Mouse (Mus musculus): ENCODE data around the gene Carmil3.

The Carmil3 gene

GRCm38 (mm10) chr14:55495509-55496240 lies 5.2 kb downstream of the Carmil3 start:
- DNase-seq (ENCODE audit: low spot score), result no peak

GRCm38 (mm10) chr14:55496761-55497448 lies 6.5 kb downstream of the Carmil3 start:
- DNase-seq (ENCODE audit: low spot score), result no peak

GRCm38 (mm10) chr14:55497449-55497821 lies 7.0 kb downstream of the Carmil3 start:
- DNase-seq (ENCODE audit: low spot score), result peak; percentile 76

- DNase-seq (ENCODE audit: low spot score), result no peak
Measured at GRCm38 (mm10) chr14:55505612-55506011, 15.2 kb downstream of the Carmil3 start.

- DNase-seq (ENCODE audit: low spot score), result no peak
Measured at GRCm38 (mm10) chr14:55507801-55508200, 17.4 kb downstream of the Carmil3 start.

GRCm38 (mm10) chr14:55509540-55509939 lies 19.1 kb downstream of the Carmil3 start:
- no peak for DNase-seq (ENCODE audit: low spot score)

- no peak for DNase-seq (ENCODE audit: low spot score)
Measured at GRCm38 (mm10) chr14:55510125-55510731, 19.8 kb downstream of the Carmil3 start, which contains the start of gene Cpne6. Gene Cpne6, plus strand, starts transcription at chr14:55510445.

GRCm38 (mm10) chr14:55511037-55511436 lies 20.6 kb downstream of the Carmil3 start:
- DNase-seq (ENCODE audit: low spot score), result no peak

GRCm38 (mm10) chr14:55513927-55514326 lies 23.5 kb downstream of the Carmil3 start:
- no peak for DNase-seq (ENCODE audit: low spot score)

GRCm38 (mm10) chr14:55515846-55516245 lies 25.4 kb downstream of the Carmil3 start:
- no peak for DNase-seq (ENCODE audit: low spot score)

GRCm38 (mm10) chr14:55518897-55519296 lies 28.4 kb downstream of the Carmil3 start:
- no peak for DNase-seq (ENCODE audit: low spot score)

GRCm38 (mm10) chr14:55519604-55520003 lies 29.2 kb downstream of the Carmil3 start:
- no peak for DNase-seq (ENCODE audit: low spot score)

- no peak for DNase-seq (ENCODE audit: low spot score)
Measured at GRCm38 (mm10) chr14:55520451-55521361, 30.3 kb downstream of the Carmil3 start.

- no peak for DNase-seq (ENCODE audit: low spot score)
Measured at GRCm38 (mm10) chr14:55524062-55524461, 33.6 kb downstream of the Carmil3 start.

GRCm38 (mm10) chr14:55524785-55525184 lies 34.3 kb downstream of the Carmil3 start, which contains the start of gene Nrl:
Gene Nrl, minus strand, starts transcription at chr14:55524981.
- no peak for DNase-seq (ENCODE audit: low spot score)

GRCm38 (mm10) chr14:55526674-55527073 lies 36.2 kb downstream of the Carmil3 start:
- no peak for DNase-seq (ENCODE audit: low spot score)

GRCm38 (mm10) chr14:55527940-55528339 lies 37.5 kb downstream of the Carmil3 start:
- peak; percentile 58 for DNase-seq (ENCODE audit: low spot score)

- peak; percentile 42 for DNase-seq (ENCODE audit: low spot score)
Measured at GRCm38 (mm10) chr14:55536116-55536745, 45.8 kb downstream of the Carmil3 start.

GRCm38 (mm10) chr14:55540067-55540786 lies 49.8 kb downstream of the Carmil3 start, which contains the start of gene Pck2:
Gene Pck2, plus strand, starts transcription at chr14:55540266.
- DNase-seq (ENCODE audit: low spot score), result peak; percentile 94

- peak; percentile 58 for DNase-seq (ENCODE audit: low spot score)
Measured at GRCm38 (mm10) chr14:55540787-55541321, 50.4 kb downstream of the Carmil3 start.
